10 mouse cellular contexts compared by ENCODE assay signal in genomic region chr7:100052991-100053390, GRCm38 (mm10). TPM values are rescaled to one million over a fixed set of nuclear protein-coding genes. Genes with fewer than 3 reads are reported as not detected.
DNase-seq lines count a peak whose midpoint lies in the region.
"Had no signal": no experiment of that assay in that cellular context is flagged by ENCODE, and none has a peak within 500 bp of the region (broad histone marks: within the 10 kb centered on the region; RNA-seq: fewer than 3 reads in every experiment).

No protein-coding gene starts in this region.

- DNase-seq in heart, adult 11 months, result peak; percentile 43
- DNase-seq in kidney, adult 18-20 months, result peak; percentile 11
- peak; percentile 43 to 52 for DNase-seq in kidney, adult 8-10 months
- DNase-seq in kidney, postnatal 36 days, result peak; percentile 36 to 46
- DNase-seq in urinary bladder, adult 2 months (ENCODE audit: low spot score), result peak; percentile 6

RNA-seq across cellular contexts. Expression of gene Chrdl2, which starts 47.0 kb away (rescaled TPM):
- polyA plus RNA-seq in urinary bladder, adult 2 months (2012; rRNA removed), result 4.3 and 8.0 TPM in 2 replicates
- polyA plus RNA-seq: activated CD4-positive, CD25-positive, alpha-beta regulatory T cell, adult 4 months; CD4-positive, CD25-positive, alpha-beta regulatory T cell, adult 4 months; forebrain, embryonic 13.5 days; forebrain, embryonic 15.5 days; G1E had no signal

Comparison
In these comparisons a context has a peak if more than half of its experiments do, and no peak if none do; other contexts are left out.
1. Peak in every context shown above with its lines: DNase-seq.